Mouse (Mus musculus) liver, embryonic 14.5 days (tissue): ENCODE measurements at regions not wholly inside any gene's neighbourhood (a gene's known extent, or its start where the extent isn't known, plus 50 kb on each side); places are given as distances from the start of the nearest gene placed in this dataset.

ENCODE experiments used
- ATAC-seq: fragments of 200-750 bp; cut with Nextera tagmentation; 2 replicates; pipeline ENCODE4 v1.8.0; 2017; ENCODE audit warnings: moderate number of reproducible peaks, mild to moderate bottlenecking, moderate library complexity; ENCODE audit not compliant: insufficient read depth
- DNase-seq, 3 experiments: peaks; one replicate each; pipeline ENCODE4 v3.0.0-alpha.2; 2012 to 2013; ENCODE audit warnings: low read depth in 3 of 3, low spot score in 3 of 3
- H3K27ac ChIP-seq: fragments of 300-500 bp; sonication (generic); 2 replicates; pipeline ENCODE4 v1.5.1; 2014; ENCODE audit warnings: moderate library complexity, mild to moderate bottlenecking, control low read depth, inconsistent platforms
- H3K27me3 ChIP-seq: fragments of 300-500 bp; sonication (generic); 2 replicates; pipeline ENCODE4 v1.6.1; 2014; ENCODE audit warnings: mild to moderate bottlenecking, low read length, moderate library complexity; ENCODE audit not compliant: control insufficient read depth, insufficient read depth
- H3K36me3 ChIP-seq: fragments of 300-500 bp; sonication (generic); replicated peaks from 2 replicates; pipeline ENCODE4 v1.6.1; 2014; ENCODE audit warnings: low read depth; ENCODE audit not compliant: control insufficient read depth, insufficient read depth
- H3K4me1 ChIP-seq, 2 experiments: fragments of 200-500 bp in 1 of 2; fragments of 300-500 bp in 1 of 2; sonication (generic) in 1 of 2; replicated peaks; 2 replicates each; pipeline ENCODE4 v1.6.1; 2012 to 2014; ENCODE audit warnings: antibody characterized with exemption in 1 of 2, inconsistent platforms in 1 of 2, low read length in 1 of 2; ENCODE audit not compliant: control insufficient read depth in 2 of 2, insufficient read depth in 2 of 2
- H3K4me2 ChIP-seq: fragments of 300-500 bp; sonication (generic); 2 replicates; pipeline ENCODE4 v1.6.1; 2014; ENCODE audit warnings: low read depth, mild to moderate bottlenecking, control low read depth, moderate library complexity
- H3K4me3 ChIP-seq, 2 experiments: fragments of 200-500 bp in 1 of 2; fragments of 300-500 bp in 1 of 2; sonication (generic) in 1 of 2; 2 replicates each; pipeline ENCODE4 v1.5.1; 2012 to 2014; ENCODE audit warnings: low read depth in 2 of 2, low read length in 2 of 2, mild to moderate bottlenecking in 2 of 2, control low read depth in 1 of 2, inconsistent platforms in 1 of 2, moderate library complexity in 1 of 2; ENCODE audit not compliant: insufficient read depth in 1 of 2
- H3K9ac ChIP-seq: fragments of 300-500 bp; sonication (generic); replicated peaks from 2 replicates; pipeline ENCODE4 v1.6.1; 2014; ENCODE audit warnings: mild to moderate bottlenecking, control low read depth, moderate library complexity
- H3K9me3 ChIP-seq: fragments of 300-500 bp; sonication (generic); 2 replicates; pipeline ENCODE4 v1.6.1; 2016; ENCODE audit warnings: low read length, mixed read lengths; ENCODE audit not compliant: control insufficient read depth
- CTCF ChIP-seq: IDR thresholded peaks from 2 replicates; pipeline ENCODE4 v1.5.1; 2016; ENCODE audit warnings: antibody characterized with exemption, low read depth, control low read depth
- EP300 ChIP-seq: IDR thresholded peaks from 2 replicates; pipeline ENCODE4 v1.6.1; 2016; ENCODE audit warnings: antibody characterized with exemption, low read depth
- WGBS: fragments of 180-500 bp; shearing (Covaris S2); extraction: QIAGEN DNeasy Blood & Tissue Kit; methylation state at CpG from one replicate; pipeline ENCODE4 v1.1.7; 2014; ENCODE audit not compliant: insufficient replicate concordance; 5-methylcytosine and 5-hydroxymethylcytosine counted together

DNA sequence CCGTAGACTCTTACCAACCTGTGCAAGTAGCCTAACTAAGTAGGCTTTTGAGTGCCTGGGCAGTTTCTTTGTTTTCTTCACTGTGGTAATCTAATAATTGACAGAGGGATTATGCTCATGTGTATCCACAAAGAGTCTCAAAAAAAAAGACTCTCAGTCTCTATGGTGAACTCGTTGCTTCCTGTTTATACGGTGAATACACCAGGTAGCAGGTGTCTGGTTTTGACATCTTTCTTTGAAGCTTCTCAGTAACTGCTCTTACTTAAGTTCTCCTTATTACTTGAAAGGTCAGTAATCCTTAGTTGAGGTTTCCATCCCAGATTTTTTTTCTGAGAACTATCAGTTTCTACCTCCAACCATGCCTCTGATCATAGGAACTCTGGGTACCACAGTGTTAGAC is 188.9 kb upstream of the Gm11114 start:
- no peak for TF ChIP-seq CTCF
- TF ChIP-seq EP300 = no peak
- ATAC-seq = no peak
- Histone ChIP-seq H3K27ac (no peak overlapping the region), H3K9me3 (no peaks in the 10 kb centered on the region), H3K4me2 (no peak overlapping the region), H3K4me1 (no peaks in the 10 kb centered on the region; a peak in 1 of 4 replicates), H3K36me3 (no peaks in the 10 kb centered on the region), H3K4me3 (no peak overlapping the region), H3K9ac (no peak overlapping the region), H3K27me3 (no peaks in the 10 kb centered on the region)
- no peak for DNase-seq
- 76% methylated on average over 3 of the region's 3 CpGs for WGBS

DNA sequence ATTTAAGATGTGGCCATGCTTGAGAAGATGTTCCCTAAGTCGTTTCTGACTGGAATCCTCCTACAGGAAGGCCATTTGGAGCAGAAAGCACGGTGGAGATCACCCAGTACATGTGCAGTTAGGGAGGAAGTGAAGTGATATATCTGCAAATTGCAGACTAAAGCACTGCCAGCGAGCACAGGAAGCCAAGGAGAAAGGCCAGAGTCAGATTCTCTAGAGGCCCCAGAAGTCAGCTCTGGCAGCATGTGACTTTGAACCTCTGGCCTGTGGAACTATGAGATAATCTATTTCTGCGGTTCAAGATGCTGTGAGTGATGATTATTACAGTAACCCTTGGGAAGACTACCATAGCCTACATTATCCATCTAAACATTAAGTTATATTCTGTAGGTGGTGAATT is 186.8 kb upstream of the Gm11114 start:
- DNase-seq (no peak), ATAC-seq (no peak)
- Histone ChIP-seq H3K4me3 (no peak overlapping the region), H3K27me3 (no peaks in the 10 kb centered on the region), H3K36me3 (no peaks in the 10 kb centered on the region), H3K4me1 (no peaks in the 10 kb centered on the region; a peak in 1 of 4 replicates), H3K27ac (no peak overlapping the region), H3K9me3 (no peaks in the 10 kb centered on the region), H3K9ac (no peak overlapping the region), H3K4me2 (no peak overlapping the region)
- WGBS = 8% methylated on average over 4 of the region's 4 CpGs
- no peak for TF ChIP-seq CTCF
- TF ChIP-seq EP300 = no peak

DNA sequence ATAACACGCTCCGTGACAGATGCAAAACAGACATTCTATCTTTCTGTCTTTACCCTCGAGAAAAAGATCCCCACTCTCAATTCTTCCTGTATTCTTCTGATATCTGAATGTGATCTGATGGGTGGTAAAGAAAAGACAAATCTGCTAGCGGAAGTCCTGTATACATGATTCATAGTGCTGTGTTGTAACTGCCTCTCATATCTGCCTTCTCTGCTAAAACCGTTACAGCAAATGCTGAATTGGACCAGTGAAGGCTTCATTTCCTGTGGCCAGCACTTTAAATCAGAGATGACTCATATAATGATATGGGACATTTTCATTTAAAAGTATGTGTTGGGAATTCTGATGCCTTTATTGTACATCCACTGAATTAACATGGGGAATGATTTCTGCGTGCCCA is 186.0 kb upstream of the Gm11114 start:
- Histone ChIP-seq H3K4me3 (no peak overlapping the region), H3K27ac (no peak overlapping the region), H3K9ac (no peak overlapping the region), H3K4me1 (no peaks in the 10 kb centered on the region), H3K27me3 (no peaks in the 10 kb centered on the region), H3K36me3 (no peaks in the 10 kb centered on the region), H3K9me3 (no peaks in the 10 kb centered on the region), H3K4me2 (no peak overlapping the region)
- ATAC-seq (no peak), DNase-seq (no peak)
- no peak for TF ChIP-seq CTCF
- TF ChIP-seq EP300 = no peak
- WGBS = 51% methylated on average over 6 of the region's 6 CpGs

DNA sequence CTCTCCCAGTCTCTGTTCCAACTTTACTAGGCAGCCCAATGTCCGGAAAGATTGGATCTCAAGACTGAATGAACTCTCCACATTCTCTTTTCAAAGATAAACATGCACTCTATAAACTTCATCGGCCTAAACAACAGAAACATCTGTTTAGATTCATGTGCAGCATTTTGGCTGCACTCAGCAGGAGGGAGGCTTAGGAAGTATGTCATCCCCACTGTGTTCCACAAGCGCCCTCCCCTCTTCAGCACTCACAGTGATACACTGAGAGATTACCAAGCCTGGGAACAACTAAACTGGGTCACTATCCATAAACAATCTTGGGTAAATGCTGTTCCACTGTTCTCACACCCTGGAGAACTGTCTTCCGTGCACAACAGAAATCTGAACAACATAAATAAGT is 185.5 kb upstream of the Gm11114 start:
- Histone ChIP-seq H3K27ac (no peak overlapping the region), H3K9ac (no peak overlapping the region), H3K4me3 (no peak overlapping the region), H3K27me3 (no peaks in the 10 kb centered on the region), H3K4me2 (no peak overlapping the region), H3K36me3 (no peaks in the 10 kb centered on the region), H3K4me1 (no peaks in the 10 kb centered on the region), H3K9me3 (no peaks in the 10 kb centered on the region)
- no peak for DNase-seq
- 53% methylated on average over 4 of the region's 4 CpGs for WGBS
- ATAC-seq = no peak
- TF ChIP-seq EP300 (no peak), CTCF (no peak)

DNA sequence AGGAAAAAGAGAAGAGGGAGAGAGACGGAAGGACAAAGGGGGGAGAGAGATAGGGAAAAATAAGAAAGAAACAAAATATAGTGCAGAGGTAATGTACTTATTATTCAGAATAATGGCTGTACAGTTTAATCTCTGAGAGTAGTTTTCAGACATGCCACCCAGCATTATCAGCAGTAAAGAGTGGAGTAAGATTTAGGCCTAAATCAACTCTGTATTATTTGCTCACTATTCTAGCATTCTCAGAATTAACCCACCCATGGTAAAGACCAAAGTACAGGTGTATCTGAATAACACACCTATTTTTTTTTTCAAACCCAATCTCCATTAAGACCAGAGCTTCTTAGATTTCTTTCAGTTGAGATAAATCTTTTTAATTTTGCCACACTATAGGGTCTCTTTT is 177.7 kb upstream of the Gm11114 start:
- ATAC-seq (no peak), DNase-seq (no peak)
- H3K27ac ChIP-seq = no peak overlapping the region
- H3K4me1 ChIP-seq = no peaks in the 10 kb centered on the region
- WGBS = 11% methylated on average over 1 of the region's 1 CpGs
- H3K9ac ChIP-seq = no peak overlapping the region
- H3K4me3 ChIP-seq = no peak overlapping the region
- H3K9me3 ChIP-seq = no peaks in the 10 kb centered on the region
- no peak overlapping the region for H3K4me2 ChIP-seq
- H3K27me3 ChIP-seq = no peaks in the 10 kb centered on the region
- TF ChIP-seq CTCF (no peak), EP300 (no peak)
- no peaks in the 10 kb centered on the region for H3K36me3 ChIP-seq
